Mouse (Mus musculus): ENCODE results near the gene A530084C06Rik. TPM values are rescaled to one million over a fixed set of nuclear protein-coding genes. Genes with fewer than 3 reads are reported as not detected.

Gene A530084C06Rik
- polyA plus RNA-seq, 1 experiment from 2014 or later = not detected

GRCm38 (mm10) chr13:31567099-31567498 is 8.0 kb upstream of the A530084C06Rik start:
- H3K27ac ChIP-seq (replicated peaks) = no peak overlapping the region
- no peak overlapping the region for H3K9ac ChIP-seq
- no peaks in the 10 kb centered on the region for H3K4me1 ChIP-seq
- no peaks in the 10 kb centered on the region for H3K36me3 ChIP-seq
- H3K4me3 ChIP-seq (replicated peaks) = no peak overlapping the region
- H3K9me3 ChIP-seq (replicated peaks) = no peaks in the 10 kb centered on the region
- no peak for ATAC-seq (ENCODE audit: insufficient number of reproducible peaks, low FRiP score, low TSS enrichment, low read depth)
- 63% methylated on average over 8 of the region's 8 CpGs for WGBS
- peaks cover 25% of the 10 kb centered on the region for H3K27me3 ChIP-seq
- no peak overlapping the region for H3K4me2 ChIP-seq (replicated peaks)

GRCm38 (mm10) chr13:31564394-31564793 is 5.3 kb upstream of the A530084C06Rik start:
- 45% methylated on average over 6 of the region's 6 CpGs for WGBS
- Histone ChIP-seq H3K4me2 (replicated peaks) (no peak overlapping the region), H3K9ac (no peak overlapping the region), H3K36me3 (no peaks in the 10 kb centered on the region), H3K9me3 (replicated peaks) (no peaks in the 10 kb centered on the region), H3K27ac (replicated peaks) (no peak overlapping the region), H3K4me3 (replicated peaks) (no peak overlapping the region), H3K4me1 (peaks cover 7% of the 10 kb centered on the region), H3K27me3 (peaks cover 52% of the 10 kb centered on the region)
- ATAC-seq (ENCODE audit: insufficient number of reproducible peaks, low FRiP score, low TSS enrichment, low read depth) = no peak

GRCm38 (mm10) chr13:31559419-31560144 is 449 bp upstream of the A530084C06Rik start:
- H3K4me1 ChIP-seq = peaks cover 32% of the 10 kb centered on the region
- ATAC-seq (ENCODE audit: insufficient number of reproducible peaks, low FRiP score, low TSS enrichment, low read depth) = peak; percentile 56; the same call in 1 of the 2 replicates
- peak overlapping the region; percentile 28; the same call in 1 of the 2 replicates for H3K9ac ChIP-seq
- H3K9me3 ChIP-seq (replicated peaks) = no peaks in the 10 kb centered on the region
- H3K27ac ChIP-seq (replicated peaks) = no peak overlapping the region
- peaks cover 88% of the 10 kb centered on the region for H3K27me3 ChIP-seq
- H3K4me3 ChIP-seq (replicated peaks) = peak overlapping the region; percentile 60
- WGBS = 1% methylated on average over 84 of the region's 92 CpGs
- peak overlapping the region; percentile 99 for H3K4me2 ChIP-seq (replicated peaks)
- no peaks in the 10 kb centered on the region for H3K36me3 ChIP-seq

- H3K4me1 ChIP-seq = peaks cover 32% of the 10 kb centered on the region
- ATAC-seq (ENCODE audit: insufficient number of reproducible peaks, low FRiP score, low TSS enrichment, low read depth) = peak; percentile 52; the same call in 1 of the 2 replicates
- peak overlapping the region; percentile 60 for H3K4me3 ChIP-seq (replicated peaks)
- H3K36me3 ChIP-seq = no peaks in the 10 kb centered on the region
- no peaks in the 10 kb centered on the region for H3K9me3 ChIP-seq (replicated peaks)
- peak overlapping the region; percentile 28 for H3K9ac ChIP-seq
- peaks cover 89% of the 10 kb centered on the region for H3K27me3 ChIP-seq
- no peak overlapping the region for H3K27ac ChIP-seq (replicated peaks)
- peak overlapping the region; percentile 99 for H3K4me2 ChIP-seq (replicated peaks)
- under 1% methylated on average over 73 of the region's 73 CpGs for WGBS
Measured at GRCm38 (mm10) chr13:31557768-31558520, 1.2 kb downstream of the A530084C06Rik start.

- no peaks in the 10 kb centered on the region for H3K9me3 ChIP-seq (replicated peaks)
- 10% methylated on average over 24 of the region's 24 CpGs for WGBS
- H3K27ac ChIP-seq (replicated peaks) = no peak overlapping the region
- no peak for ATAC-seq (ENCODE audit: insufficient number of reproducible peaks, low FRiP score, low TSS enrichment, low read depth)
- no peaks in the 10 kb centered on the region for H3K36me3 ChIP-seq
- peak overlapping the region; percentile 60 for H3K4me3 ChIP-seq (replicated peaks)
- H3K27me3 ChIP-seq = peaks cover 81% of the 10 kb centered on the region
- H3K4me2 ChIP-seq (replicated peaks) = peak overlapping the region; percentile 99
- H3K4me1 ChIP-seq = peaks cover 32% of the 10 kb centered on the region
- no peak overlapping the region for H3K9ac ChIP-seq
Measured at GRCm38 (mm10) chr13:31556964-31557767, 2.0 kb downstream of the A530084C06Rik start.

GRCm38 (mm10) chr13:31555834-31556233 is 3.3 kb downstream of the A530084C06Rik start, which contains the start of gene Foxq1:
Gene Foxq1, plus strand, starts transcription at chr13:31556134.
- H3K4me3 ChIP-seq (replicated peaks) = peak within 1 kb of the TSS; percentile 60; the same call in 1 of the 2 replicates
- H3K27ac ChIP-seq (replicated peaks) = no peak within 1 kb of the TSS
- 86% methylated on average over 4 of the region's 4 CpGs for WGBS
- no peaks in the 10 kb centered on the region for H3K9me3 ChIP-seq (replicated peaks)
- no peak for ATAC-seq (ENCODE audit: insufficient number of reproducible peaks, low FRiP score, low TSS enrichment, low read depth)
- no peak within 1 kb of the TSS for H3K9ac ChIP-seq
- peaks cover 68% of the 10 kb centered on the region for H3K27me3 ChIP-seq
- H3K36me3 ChIP-seq = no peaks in the 10 kb centered on the region
- H3K4me1 ChIP-seq = peaks cover 32% of the 10 kb centered on the region
- no peak within 1 kb of the TSS; the same call in 1 of the 2 replicates for H3K4me2 ChIP-seq (replicated peaks)

- no peaks in the 10 kb centered on the region for H3K27me3 ChIP-seq
- no peak overlapping the region for H3K27ac ChIP-seq (replicated peaks)
- H3K9me3 ChIP-seq (replicated peaks) = no peaks in the 10 kb centered on the region
- no peaks in the 10 kb centered on the region for H3K4me1 ChIP-seq
- H3K4me2 ChIP-seq (replicated peaks) = no peak overlapping the region
- ATAC-seq (ENCODE audit: insufficient number of reproducible peaks, low FRiP score, low TSS enrichment, low read depth) = no peak
- no peak overlapping the region for H3K9ac ChIP-seq
- WGBS = 83% methylated on average over 9 of the region's 9 CpGs
- H3K36me3 ChIP-seq = no peaks in the 10 kb centered on the region
- H3K4me3 ChIP-seq (replicated peaks) = no peak overlapping the region
Measured at GRCm38 (mm10) chr13:31547610-31548009, 11.5 kb downstream of the A530084C06Rik start.

GRCm38 (mm10) chr13:31547204-31547603 is 11.9 kb downstream of the A530084C06Rik start:
- no peaks in the 10 kb centered on the region for H3K36me3 ChIP-seq
- H3K4me1 ChIP-seq = no peaks in the 10 kb centered on the region
- no peak overlapping the region for H3K9ac ChIP-seq
- WGBS = 76% methylated on average over 3 of the region's 3 CpGs
- no peaks in the 10 kb centered on the region for H3K27me3 ChIP-seq
- no peak for ATAC-seq (ENCODE audit: insufficient number of reproducible peaks, low FRiP score, low TSS enrichment, low read depth)
- H3K4me2 ChIP-seq (replicated peaks) = no peak overlapping the region
- no peaks in the 10 kb centered on the region for H3K9me3 ChIP-seq (replicated peaks)
- H3K4me3 ChIP-seq (replicated peaks) = no peak overlapping the region
- no peak overlapping the region for H3K27ac ChIP-seq (replicated peaks)

- H3K4me1 ChIP-seq = no peaks in the 10 kb centered on the region
- H3K9ac ChIP-seq = no peak overlapping the region
- H3K27me3 ChIP-seq = no peaks in the 10 kb centered on the region
- no peak overlapping the region for H3K4me3 ChIP-seq (replicated peaks)
- no peaks in the 10 kb centered on the region for H3K36me3 ChIP-seq
- ATAC-seq (ENCODE audit: insufficient number of reproducible peaks, low FRiP score, low TSS enrichment, low read depth) = no peak
- 86% methylated on average over 2 of the region's 2 CpGs for WGBS
- no peaks in the 10 kb centered on the region for H3K9me3 ChIP-seq (replicated peaks)
- H3K27ac ChIP-seq (replicated peaks) = no peak overlapping the region
- H3K4me2 ChIP-seq (replicated peaks) = no peak overlapping the region
Measured at GRCm38 (mm10) chr13:31546784-31547183, 12.3 kb downstream of the A530084C06Rik start.

GRCm38 (mm10) chr13:31543021-31543420 is 16.1 kb downstream of the A530084C06Rik start:
- no peak overlapping the region for H3K27ac ChIP-seq (replicated peaks)
- H3K4me2 ChIP-seq (replicated peaks) = no peak overlapping the region
- no peak overlapping the region for H3K9ac ChIP-seq
- ATAC-seq (ENCODE audit: insufficient number of reproducible peaks, low FRiP score, low TSS enrichment, low read depth) = no peak
- WGBS = 86% methylated on average over 5 of the region's 5 CpGs
- H3K4me1 ChIP-seq = no peaks in the 10 kb centered on the region
- H3K9me3 ChIP-seq (replicated peaks) = no peaks in the 10 kb centered on the region
- no peaks in the 10 kb centered on the region for H3K36me3 ChIP-seq
- no peaks in the 10 kb centered on the region for H3K27me3 ChIP-seq
- H3K4me3 ChIP-seq (replicated peaks) = no peak overlapping the region

- H3K27me3 ChIP-seq = no peaks in the 10 kb centered on the region
- no peaks in the 10 kb centered on the region for H3K9me3 ChIP-seq (replicated peaks)
- H3K4me3 ChIP-seq (replicated peaks) = no peak overlapping the region
- H3K4me1 ChIP-seq = no peaks in the 10 kb centered on the region
- H3K36me3 ChIP-seq = no peaks in the 10 kb centered on the region
- WGBS = 80% methylated on average over 4 of the region's 4 CpGs
- ATAC-seq (ENCODE audit: insufficient number of reproducible peaks, low FRiP score, low TSS enrichment, low read depth) = no peak
- no peak overlapping the region for H3K9ac ChIP-seq
- no peak overlapping the region for H3K27ac ChIP-seq (replicated peaks)
- H3K4me2 ChIP-seq (replicated peaks) = no peak overlapping the region
Measured at GRCm38 (mm10) chr13:31534726-31535125, 24.4 kb downstream of the A530084C06Rik start.

All from embryonic facial prominence, embryonic 15.5 days (tissue).